Mouse (Mus musculus): ENCODE data around the gene Bloc1s5. TPM values are rescaled to one million over a fixed set of nuclear protein-coding genes. Genes with fewer than 3 reads are reported as not detected.

The Bloc1s5 gene
- total RNA-seq (2023), result 5.6 TPM

GRCm38 (mm10) chr13:38634800-38635269 lies at the start of gene Bloc1s5:
Bloc1s5 (minus strand) TSS chr13:38635109.

GRCm38 (mm10) chr13:38658528-38659280 lies 23.8 kb upstream of the Bloc1s5 start, which contains the start of gene Eef1e1:
Eef1e1 (minus strand) TSS chr13:38659058.

Other genes starting within 250 kb of the Bloc1s5 start
- gene Txndc5, start 106.3 kb downstream of the Bloc1s5 start, total RNA-seq (2023), result 38.0 TPM
- gene Eef1e1, start 23.9 kb upstream of the Bloc1s5 start, total RNA-seq (2023), result 32.8 TPM

Data from CD8-positive naive resting alpha-beta T cell, adult 57 days (primary cell).